Mouse (Mus musculus) kidney, embryonic 16.5 days (tissue): ENCODE measurements around the gene Ubc. TPM values are rescaled to one million over a fixed set of nuclear protein-coding genes. Genes with fewer than 3 reads are reported as not detected.

ENCODE experiments used
- ATAC-seq: fragments of 200-750 bp; cut with Nextera tagmentation; 2 replicates; pipeline ENCODE4 v1.8.0; 2017; ENCODE audit warnings: moderate TSS enrichment; ENCODE audit not compliant: low FRiP score, low TSS enrichment
- H3K27ac ChIP-seq: fragments of 300-500 bp; sonication (generic); 2 replicates; pipeline ENCODE4 v1.5.1; 2014; ENCODE audit warnings: low read length
- H3K27me3 ChIP-seq: fragments of 300-500 bp; sonication (generic); 2 replicates; pipeline ENCODE4 v1.6.1; 2014; ENCODE audit warnings: low read length, control low read depth, mixed read lengths; ENCODE audit not compliant: insufficient read depth
- H3K36me3 ChIP-seq: fragments of 300-500 bp; sonication (generic); 2 replicates; pipeline ENCODE4 v1.6.1; 2014; ENCODE audit warnings: low read length, control low read depth, mixed read lengths; ENCODE audit not compliant: insufficient read depth
- H3K4me1 ChIP-seq: fragments of 300-500 bp; sonication (generic); 2 replicates; pipeline ENCODE4 v1.6.1; 2014; ENCODE audit warnings: low read length, control low read depth, mixed read lengths; ENCODE audit not compliant: insufficient read depth
- H3K4me2 ChIP-seq: fragments of 300-500 bp; sonication (generic); replicated peaks from 2 replicates; pipeline ENCODE4 v1.6.1; 2014; ENCODE audit warnings: low read depth, low read length
- H3K4me3 ChIP-seq: fragments of 300-500 bp; sonication (generic); 2 replicates; pipeline ENCODE4 v1.5.1; 2014; ENCODE audit warnings: mild to moderate bottlenecking, low read length
- H3K9ac ChIP-seq: fragments of 300-500 bp; sonication (generic); replicated peaks from 2 replicates; pipeline ENCODE4 v1.6.1; 2014; ENCODE audit warnings: low read length
- H3K9me3 ChIP-seq: fragments of 300-500 bp; sonication (generic); 2 replicates; pipeline ENCODE4 v1.6.1; 2016; ENCODE audit warnings: low read length, control low read depth
- WGBS: fragments of 180-500 bp; shearing (Covaris S2); extraction: QIAGEN DNeasy Blood & Tissue Kit; methylation state at CpG from one replicate; pipeline ENCODE4 v1.1.7; 2014; 5-methylcytosine and 5-hydroxymethylcytosine counted together
- polyA plus RNA-seq: library from polyadenylated mRNA; unstranded; fragments of >200 nt; fragmentation: Nextera tagmentation; extraction: Ambion mirVana; gene quantifications from 2 replicates; pipeline ENCODE4 v1.2.1, GENCODE M21; 2015

The Ubc gene
- polyA plus RNA-seq, 1 experiment from 2014 or later: 1,344 TPM

GRCm38 (mm10) chr5:125368568-125368967 is 21.4 kb downstream of the Ubc start:
- Histone ChIP-seq H3K4me2 (no peak overlapping the region), H3K4me1 (no peaks in the 10 kb centered on the region), H3K27me3 (no peaks in the 10 kb centered on the region), H3K36me3 (no peaks in the 10 kb centered on the region), H3K9ac (no peak overlapping the region), H3K9me3 (no peaks in the 10 kb centered on the region), H3K4me3 (no peak overlapping the region), H3K27ac (no peak overlapping the region)
- 1% methylated on average over 4 of the region's 4 CpGs for WGBS
- peak; percentile 76 for ATAC-seq

GRCm38 (mm10) chr5:125368156-125368555 is 21.8 kb downstream of the Ubc start:
- Histone ChIP-seq H3K27me3 (no peaks in the 10 kb centered on the region), H3K27ac (no peak overlapping the region), H3K4me2 (no peak overlapping the region), H3K36me3 (no peaks in the 10 kb centered on the region), H3K9me3 (no peaks in the 10 kb centered on the region), H3K4me3 (no peak overlapping the region), H3K9ac (no peak overlapping the region), H3K4me1 (no peaks in the 10 kb centered on the region)
- no peak for ATAC-seq
- 75% methylated on average over 5 of the region's 5 CpGs for WGBS

GRCm38 (mm10) chr5:125364851-125365429 is 25.1 kb downstream of the Ubc start:
- Histone ChIP-seq H3K9me3 (no peaks in the 10 kb centered on the region), H3K9ac (no peak overlapping the region), H3K4me1 (no peaks in the 10 kb centered on the region), H3K4me3 (no peak overlapping the region), H3K27ac (no peak overlapping the region), H3K36me3 (no peaks in the 10 kb centered on the region), H3K27me3 (no peaks in the 10 kb centered on the region), H3K4me2 (no peak overlapping the region)
- 78% methylated on average over 4 of the region's 4 CpGs for WGBS
- no peak for ATAC-seq

DNA sequence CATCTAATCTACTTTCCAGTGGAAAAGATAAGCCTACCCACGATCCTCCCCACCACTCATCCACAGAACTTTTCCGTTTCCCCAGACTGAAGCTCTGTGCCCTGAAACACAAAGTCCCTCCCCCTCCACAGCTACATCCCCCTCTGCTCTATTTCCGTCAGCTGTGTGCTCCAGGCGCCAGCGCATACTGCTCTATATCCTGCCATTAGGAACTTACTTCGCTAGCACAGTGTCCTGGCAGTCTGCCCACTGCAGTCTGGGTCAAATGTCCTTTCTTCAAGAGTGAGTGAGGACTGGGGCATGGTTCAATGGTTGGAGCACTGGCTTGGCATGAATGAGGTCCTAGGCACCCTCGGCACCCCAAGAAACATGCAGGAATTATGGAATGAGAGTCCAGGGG is 26.1 kb downstream of the Ubc start:
- Histone ChIP-seq H3K4me1 (no peaks in the 10 kb centered on the region), H3K27me3 (no peaks in the 10 kb centered on the region), H3K27ac (peak overlapping the region; percentile 7; the same call in 1 of the 2 replicates), H3K9ac (no peak overlapping the region), H3K4me2 (no peak overlapping the region), H3K9me3 (no peaks in the 10 kb centered on the region), H3K36me3 (no peaks in the 10 kb centered on the region), H3K4me3 (no peak overlapping the region)
- 52% methylated on average over 7 of the region's 7 CpGs for WGBS
- ATAC-seq: peak; percentile 81

DNA sequence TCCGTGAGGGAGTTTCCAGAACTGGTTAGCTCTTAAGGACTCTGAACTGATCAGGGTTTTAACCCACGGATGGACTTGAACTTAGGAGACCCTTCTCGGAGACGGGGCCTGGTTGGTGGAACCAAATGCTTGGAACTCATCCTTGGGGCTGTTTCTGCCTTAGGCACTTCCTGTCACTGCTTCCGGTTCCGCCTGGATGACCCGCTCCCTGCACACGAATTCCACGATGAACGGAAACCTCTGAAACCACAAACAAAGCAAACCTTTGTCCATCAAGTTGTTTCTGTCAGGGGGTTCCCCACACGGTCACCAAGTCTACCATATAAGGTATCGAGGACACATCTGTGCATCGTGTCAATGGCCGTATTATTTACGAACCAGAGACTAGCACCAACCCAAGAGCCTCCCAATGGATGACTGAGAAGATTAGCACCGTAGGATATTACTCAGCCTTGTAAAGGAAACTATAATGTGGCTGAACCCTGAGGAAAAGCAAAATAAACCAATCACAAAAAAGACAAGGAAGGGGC is 29.0 kb downstream of the Ubc start:
- WGBS: 59% methylated on average over 16 of the region's 16 CpGs
- peaks cover 5% of the 10 kb centered on the region; the same call in 1 of the 2 replicates for H3K4me1 ChIP-seq

DNA sequence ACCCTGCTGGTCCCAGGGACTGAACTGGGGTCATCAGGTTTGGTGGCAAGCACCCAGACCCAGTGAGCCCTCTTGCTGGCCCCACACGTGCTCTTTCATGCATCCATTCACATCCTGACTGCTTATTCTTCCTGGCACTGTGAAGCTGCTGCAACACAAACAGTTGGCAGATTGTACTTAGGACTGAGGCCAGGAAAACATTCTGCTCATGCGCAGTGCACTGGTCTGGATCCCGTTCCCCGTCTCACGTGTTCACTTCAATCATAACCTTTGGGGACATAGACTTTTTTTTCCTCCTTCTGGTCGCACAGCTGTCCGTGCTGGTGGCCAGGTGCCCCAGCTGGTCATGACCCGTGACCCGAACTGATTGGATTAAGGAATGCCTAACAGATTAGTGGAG is 29.4 kb downstream of the Ubc start:
- Histone ChIP-seq H3K9me3 (no peaks in the 10 kb centered on the region), H3K36me3 (no peaks in the 10 kb centered on the region), H3K9ac (0 out of 2 replicates have a peak overlapping the region, but pooled peaks have one; percentile 12), H3K4me3 (no peak overlapping the region), H3K4me2 (no peak overlapping the region), H3K27ac (peak overlapping the region; percentile 7; the same call in 1 of the 2 replicates), H3K4me1 (peaks cover 5% of the 10 kb centered on the region; the same call in 1 of the 2 replicates), H3K27me3 (no peaks in the 10 kb centered on the region)
- no peak for ATAC-seq
- 61% methylated on average over 9 of the region's 9 CpGs for WGBS

More for the DNA sequence above, 29.0 kb downstream of the Ubc start:
- H3K9ac ChIP-seq: no peak overlapping the region
- H3K4me2 ChIP-seq: no peak overlapping the region
- H3K36me3 ChIP-seq: no peaks in the 10 kb centered on the region
- H3K27ac ChIP-seq: peak overlapping the region; percentile 7; the same call in 1 of the 2 replicates
- no peak for ATAC-seq
- no peaks in the 10 kb centered on the region for H3K9me3 ChIP-seq
- no peaks in the 10 kb centered on the region for H3K27me3 ChIP-seq
- no peak overlapping the region for H3K4me3 ChIP-seq

- Histone ChIP-seq H3K4me1 (peaks cover 5% of the 10 kb centered on the region; the same call in 1 of the 2 replicates), H3K27ac (no peak overlapping the region), H3K4me2 (no peak overlapping the region), H3K27me3 (no peaks in the 10 kb centered on the region), H3K4me3 (no peak overlapping the region), H3K9me3 (no peaks in the 10 kb centered on the region), H3K36me3 (no peaks in the 10 kb centered on the region), H3K9ac (no peak overlapping the region)
- ATAC-seq: no peak
- 65% methylated on average over 5 of the region's 5 CpGs for WGBS
Measured at GRCm38 (mm10) chr5:125358270-125358608, 31.8 kb downstream of the Ubc start.

GRCm38 (mm10) chr5:125357543-125358269 is 32.3 kb downstream of the Ubc start:
- Histone ChIP-seq H3K27ac (no peak overlapping the region), H3K27me3 (no peaks in the 10 kb centered on the region), H3K36me3 (no peaks in the 10 kb centered on the region), H3K9me3 (peaks cover 3% of the 10 kb centered on the region), H3K4me2 (no peak overlapping the region), H3K4me3 (no peak overlapping the region), H3K9ac (no peak overlapping the region), H3K4me1 (peaks cover 5% of the 10 kb centered on the region; the same call in 1 of the 2 replicates)
- ATAC-seq: no peak
- 69% methylated on average over 12 of the region's 12 CpGs for WGBS

DNA sequence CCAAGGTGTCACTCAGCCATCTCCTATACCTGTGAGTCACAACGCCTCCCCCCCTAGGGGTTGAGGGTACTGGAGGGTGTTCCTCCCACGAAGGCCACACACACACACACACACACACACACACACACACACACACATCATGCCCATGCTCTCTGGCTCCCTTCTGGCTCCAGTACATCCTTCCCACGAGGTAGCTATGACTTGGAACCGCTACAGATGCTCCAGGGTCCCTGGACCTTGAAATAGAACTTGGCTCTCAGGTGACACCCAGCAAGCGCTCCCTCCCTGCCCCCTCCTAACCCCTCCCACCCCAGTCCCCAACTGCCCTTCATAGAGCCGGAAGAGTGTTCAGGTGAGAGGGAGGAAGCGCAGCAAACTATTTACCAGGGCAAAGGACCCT is 34.4 kb downstream of the Ubc start:
- WGBS: 32% methylated on average over 7 of the region's 7 CpGs

More for the DNA sequence above, 34.4 kb downstream of the Ubc start:
- H3K36me3 ChIP-seq: no peaks in the 10 kb centered on the region
- ATAC-seq: no peak
- H3K4me2 ChIP-seq: no peak overlapping the region
- H3K9ac ChIP-seq: no peak overlapping the region
- no peak overlapping the region for H3K27ac ChIP-seq
- no peak overlapping the region for H3K4me3 ChIP-seq
- no peaks in the 10 kb centered on the region for H3K27me3 ChIP-seq
- peaks cover 5% of the 10 kb centered on the region; the same call in 1 of the 2 replicates for H3K4me1 ChIP-seq
- peaks cover 3% of the 10 kb centered on the region for H3K9me3 ChIP-seq
